Mouse (Mus musculus) natural killer cell, adult 2 months (primary cell): ENCODE results near the gene Rora.

ENCODE experiments used
- DNase-seq, 2 experiments: peaks; one replicate each; pipeline ENCODE4 v3.0.0; 2022; ENCODE audit warnings: low spot score in 2 of 2

Gene Rora

GRCm38 (mm10) chr9:69306734-69307528, 653.3 kb downstream of the Rora start:
- DNase-seq: no peak

GRCm38 (mm10) chr9:69307974-69308373, 654.4 kb downstream of the Rora start:
- no peak for DNase-seq

- DNase-seq: no peak
These were observed 656.9 kb downstream of the Rora start for GRCm38 (mm10) chr9:69310524-69310923.

- DNase-seq: no peak
These were observed 659.7 kb downstream of the Rora start for GRCm38 (mm10) chr9:69313297-69313696.

GRCm38 (mm10) chr9:69314451-69315210, 661.0 kb downstream of the Rora start:
- DNase-seq: peak in 1 of 2 experiments; percentile 42

- no peak for DNase-seq
These were observed 664.0 kb downstream of the Rora start for GRCm38 (mm10) chr9:69317527-69318115.

- DNase-seq: no peak
These were observed 665.8 kb downstream of the Rora start for GRCm38 (mm10) chr9:69319434-69319833.

- DNase-seq: peak; percentile 16 to 52
These were observed 666.5 kb downstream of the Rora start for GRCm38 (mm10) chr9:69319913-69320634.

GRCm38 (mm10) chr9:69320635-69321027, 667.0 kb downstream of the Rora start:
- no peak for DNase-seq

- DNase-seq: no peak
These were observed 668.4 kb downstream of the Rora start for GRCm38 (mm10) chr9:69321956-69322355.

GRCm38 (mm10) chr9:69323831-69324230, 670.2 kb downstream of the Rora start:
- DNase-seq: no peak

- no peak for DNase-seq
These were observed 673.5 kb downstream of the Rora start for GRCm38 (mm10) chr9:69327077-69327476.

GRCm38 (mm10) chr9:69327591-69327990, 674.0 kb downstream of the Rora start:
- no peak for DNase-seq

- DNase-seq: no peak
These were observed 678.2 kb downstream of the Rora start for GRCm38 (mm10) chr9:69331790-69332189.

- DNase-seq: no peak
These were observed 679.4 kb downstream of the Rora start for GRCm38 (mm10) chr9:69332802-69333568.

- no peak for DNase-seq
These were observed 680.1 kb downstream of the Rora start for GRCm38 (mm10) chr9:69333654-69334053.

GRCm38 (mm10) chr9:69334106-69334505, 680.5 kb downstream of the Rora start:
- no peak for DNase-seq

GRCm38 (mm10) chr9:69336063-69336462, 682.5 kb downstream of the Rora start:
- peak; percentile 55 to 63 for DNase-seq

- DNase-seq: no peak
These were observed 685.6 kb downstream of the Rora start for GRCm38 (mm10) chr9:69339199-69339598.

GRCm38 (mm10) chr9:69339829-69340228, 686.2 kb downstream of the Rora start:
- DNase-seq: no peak

GRCm38 (mm10) chr9:69340421-69340820, 686.8 kb downstream of the Rora start:
- DNase-seq: no peak
